Mouse (Mus musculus) MEL (cell line): ENCODE measurements around the gene Igf1r. TPM values are rescaled to one million over a fixed set of nuclear protein-coding genes. Genes with fewer than 3 reads are reported as not detected.

Experiments
- DNase-seq: peaks from one replicate; pipeline ENCODE4 v3.0.0; 2011; ENCODE audit warnings: low read depth, low spot score
- H3K27ac ChIP-seq: 2 replicates; pipeline ENCODE4 v1.5.1; 2012; ENCODE audit warnings: low read depth, mild to moderate bottlenecking, control low read depth, low read length, moderate library complexity; ENCODE audit not compliant: control insufficient read depth
- H3K27me3 ChIP-seq, 2 experiments: fragments of 150-350 bp in 1 of 2; sonication (generic) in 1 of 2; 2 replicates each; pipeline ENCODE4 v1.6.1; 2012; ENCODE audit warnings: low read length in 2 of 2, mild to moderate bottlenecking in 2 of 2, improper control_type of control experiment in 1 of 2, moderate library complexity in 1 of 2; ENCODE audit not compliant: insufficient read depth in 2 of 2, control insufficient read depth in 1 of 2
- H3K36me3 ChIP-seq, 2 experiments: 2 replicates each; pipeline ENCODE4 v1.6.1; 2012 to 2014; ENCODE audit warnings: low read length in 2 of 2, improper control_type of control experiment in 1 of 2, inconsistent platforms in 1 of 2, mild to moderate bottlenecking in 1 of 2; ENCODE audit not compliant: insufficient read depth in 2 of 2, control insufficient read depth in 1 of 2
- H3K4me1 ChIP-seq, 2 experiments: fragments of 150-350 bp in 1 of 2; sonication (generic) in 1 of 2; 2 replicates each; pipeline ENCODE4 v1.6.1; 2012; ENCODE audit warnings: low read length in 2 of 2, improper control_type of control experiment in 1 of 2, mild to moderate bottlenecking in 1 of 2; ENCODE audit not compliant: insufficient read depth in 2 of 2, control insufficient read depth in 1 of 2
- H3K4me3 ChIP-seq, 2 experiments: fragments of 150-350 bp in 1 of 2; sonication (generic) in 1 of 2; 2 replicates each; pipeline ENCODE4 v1.5.1; 2012; ENCODE audit warnings: low read depth in 2 of 2, low read length in 2 of 2, mild to moderate bottlenecking in 2 of 2, moderate library complexity in 2 of 2, control low read depth in 1 of 2, improper control_type of control experiment in 1 of 2; ENCODE audit not compliant: control insufficient read depth in 1 of 2, insufficient read depth in 1 of 2
- H3K79me2 ChIP-seq: 2 replicates; pipeline ENCODE4 v1.6.1; 2012; ENCODE audit warnings: mild to moderate bottlenecking, low read length, moderate library complexity; ENCODE audit not compliant: control insufficient read depth, poor library complexity, insufficient read depth
- H3K9ac ChIP-seq: 2 replicates; pipeline ENCODE4 v1.6.1; 2012; ENCODE audit warnings: low read depth, mild to moderate bottlenecking, control low read depth, low read length, moderate library complexity; ENCODE audit not compliant: control insufficient read depth, poor library complexity, severe bottlenecking
- H3K9me3 ChIP-seq: fragments of 150-350 bp; sonication (generic); replicated peaks from 2 replicates; pipeline ENCODE4 v1.6.1; 2012; ENCODE audit warnings: mild to moderate bottlenecking, low read length, improper control_type of control experiment, moderate library complexity; ENCODE audit not compliant: insufficient read depth
- BHLHE40 ChIP-seq: IDR thresholded peaks from 2 replicates; pipeline ENCODE4 v1.6.1; 2012; ENCODE audit warnings: low read depth, mild to moderate bottlenecking, inconsistent platforms, low read length, improper control_type of control experiment, borderline replicate concordance
- CHD1 ChIP-seq: IDR thresholded peaks from 2 replicates; pipeline ENCODE4 v1.6.1; 2012; ENCODE audit warnings: low read depth, mild to moderate bottlenecking, inconsistent platforms, low read length, improper control_type of control experiment
- CHD2 ChIP-seq: IDR thresholded peaks from 2 replicates; pipeline ENCODE4 v1.6.1; 2011; ENCODE audit warnings: low read length, improper control_type of control experiment
- CTCF ChIP-seq, 3 experiments: IDR thresholded peaks in 2 of 3; conservative IDR thresholded peaks in 1 of 3; 2 replicates each; pipeline ENCODE4 v1.5.1; 2011 to 2012; ENCODE audit warnings: low read length in 3 of 3, low read depth in 2 of 3, mild to moderate bottlenecking in 2 of 3, improper control_type of control experiment in 1 of 3, inconsistent platforms in 1 of 3, mixed read lengths in 1 of 3, moderate library complexity in 1 of 3; ENCODE audit not compliant: control insufficient read depth in 1 of 3, insufficient read depth in 1 of 3, poor library complexity in 1 of 3, severe bottlenecking in 1 of 3
- E2F4 ChIP-seq: IDR thresholded peaks from 2 replicates; pipeline ENCODE4 v1.6.1; 2011; ENCODE audit warnings: low read depth, low read length, improper control_type of control experiment, borderline replicate concordance
- ELF1 ChIP-seq: IDR thresholded peaks from 2 replicates; pipeline ENCODE4 v1.6.1; 2014; ENCODE audit warnings: low read depth, mild to moderate bottlenecking, inconsistent platforms, low read length, improper control_type of control experiment, moderate library complexity
- EP300 ChIP-seq, 2 experiments: IDR thresholded peaks; 2 replicates each; pipeline ENCODE4 v1.6.1; 2011; ENCODE audit warnings: improper control_type of control experiment in 2 of 2, low read length in 2 of 2, low read depth in 1 of 2, mild to moderate bottlenecking in 1 of 2
- ETS1 ChIP-seq: IDR thresholded peaks from 2 replicates; pipeline ENCODE4 v1.6.1; 2012; ENCODE audit warnings: low read depth, mild to moderate bottlenecking, inconsistent platforms, low read length, improper control_type of control experiment, moderate library complexity
- GATA1 ChIP-seq: IDR thresholded peaks from 2 replicates; pipeline ENCODE4 v1.6.1; 2011; ENCODE audit warnings: low read depth, low read length, improper control_type of control experiment
- HCFC1 ChIP-seq: IDR thresholded peaks from 2 replicates; pipeline ENCODE4 v1.6.1; 2012; ENCODE audit warnings: low read depth, mild to moderate bottlenecking, inconsistent platforms, low read length, improper control_type of control experiment, moderate library complexity
- JUND ChIP-seq: IDR thresholded peaks from 2 replicates; pipeline ENCODE4 v1.6.1; 2011; ENCODE audit warnings: low read depth, mild to moderate bottlenecking, improper control_type of control experiment, low read length
- KAT2A ChIP-seq: conservative IDR thresholded peaks from 2 replicates; pipeline ENCODE4 v1.6.1; 2012; ENCODE audit warnings: low read depth, low read length, improper control_type of control experiment, inconsistent platforms
- MAFK ChIP-seq: IDR thresholded peaks from 2 replicates; pipeline ENCODE4 v1.6.1; 2011; ENCODE audit warnings: low read depth, mild to moderate bottlenecking, low read length, improper control_type of control experiment, borderline replicate concordance
- MAX ChIP-seq: IDR thresholded peaks from 2 replicates; pipeline ENCODE4 v1.6.1; 2011; ENCODE audit warnings: low read length, improper control_type of control experiment
- MAZ ChIP-seq: IDR thresholded peaks from 2 replicates; pipeline ENCODE4 v1.6.1; 2012; ENCODE audit warnings: low read depth, mild to moderate bottlenecking, inconsistent platforms, low read length, improper control_type of control experiment
- MEF2A ChIP-seq: IDR thresholded peaks from 2 replicates; pipeline ENCODE4 v1.6.1; 2014; ENCODE audit warnings: low read depth, mild to moderate bottlenecking, inconsistent platforms, low read length, improper control_type of control experiment; ENCODE audit not compliant: poor library complexity, insufficient replicate concordance, severe bottlenecking; ENCODE audit errors: extremely low read depth
- MXI1 ChIP-seq: IDR thresholded peaks from 2 replicates; pipeline ENCODE4 v1.6.1; 2011; ENCODE audit warnings: mild to moderate bottlenecking, low read depth, low read length, improper control_type of control experiment
- MYB ChIP-seq: IDR thresholded peaks from 2 replicates; pipeline ENCODE4 v1.6.1; 2011; ENCODE audit warnings: mild to moderate bottlenecking, low read depth, low read length, improper control_type of control experiment
- MYC ChIP-seq: IDR thresholded peaks from 2 replicates; pipeline ENCODE4 v1.6.1; 2011; ENCODE audit warnings: low read depth, mild to moderate bottlenecking, low read length, improper control_type of control experiment, moderate library complexity
- NELFE ChIP-seq: IDR thresholded peaks from 2 replicates; pipeline ENCODE4 v1.6.1; 2011; ENCODE audit warnings: low read depth, low read length, improper control_type of control experiment
- NRF1 ChIP-seq: IDR thresholded peaks from 2 replicates; pipeline ENCODE4 v1.6.1; 2014; ENCODE audit warnings: low read depth, mild to moderate bottlenecking, inconsistent platforms, low read length, improper control_type of control experiment, moderate library complexity; ENCODE audit not compliant: poor library complexity, insufficient read depth, severe bottlenecking
- POLR2A ChIP-seq, 2 experiments: IDR thresholded peaks; 2 replicates each; pipeline ENCODE4 v1.6.1; 2011 to 2012; ENCODE audit warnings: low read length in 2 of 2, mild to moderate bottlenecking in 2 of 2, control low read depth in 1 of 2, improper control_type of control experiment in 1 of 2, low read depth in 1 of 2, moderate library complexity in 1 of 2; ENCODE audit not compliant: control insufficient read depth in 1 of 2, insufficient read depth in 1 of 2, poor library complexity in 1 of 2
- POLR2AphosphoS2 ChIP-seq: IDR thresholded peaks from 2 replicates; pipeline ENCODE4 v1.6.1; 2011; ENCODE audit warnings: low read length, improper control_type of control experiment
- POLR2AphosphoS5 ChIP-seq: IDR thresholded peaks from 2 replicates; pipeline ENCODE4 v1.6.1; 2012; ENCODE audit warnings: low read depth, borderline replicate concordance, mild to moderate bottlenecking, inconsistent platforms, low read length, moderate library complexity, mixed read lengths
- RAD21 ChIP-seq: IDR thresholded peaks from 2 replicates; pipeline ENCODE4 v1.6.1; 2011; ENCODE audit warnings: mild to moderate bottlenecking, low read depth, low read length, improper control_type of control experiment
- RCOR1 ChIP-seq: IDR thresholded peaks from 2 replicates; pipeline ENCODE4 v1.6.1; 2012; ENCODE audit warnings: low read depth, mild to moderate bottlenecking, inconsistent platforms, low read length, improper control_type of control experiment
- SIN3A ChIP-seq: IDR thresholded peaks from 2 replicates; pipeline ENCODE4 v1.6.1; 2012; ENCODE audit warnings: low read length, improper control_type of control experiment, inconsistent platforms
- SMC3 ChIP-seq: IDR thresholded peaks from 2 replicates; pipeline ENCODE4 v1.6.1; 2011; ENCODE audit warnings: low read depth, low read length, improper control_type of control experiment
- TAL1 ChIP-seq: IDR thresholded peaks from 2 replicates; pipeline ENCODE4 v1.6.1; 2012; ENCODE audit warnings: mild to moderate bottlenecking, inconsistent platforms, low read length, moderate library complexity, mixed read lengths
- TBP ChIP-seq: IDR thresholded peaks from 2 replicates; pipeline ENCODE4 v1.8.0; 2011; ENCODE audit warnings: low read depth, low read length, improper control_type of control experiment
- TCF12 ChIP-seq: IDR thresholded peaks from 2 replicates; pipeline ENCODE4 v1.6.1; 2014; ENCODE audit warnings: low read depth, mild to moderate bottlenecking, inconsistent platforms, low read length, improper control_type of control experiment, moderate library complexity
- UBTF ChIP-seq: IDR thresholded peaks from 2 replicates; pipeline ENCODE4 v1.6.1; 2012; ENCODE audit warnings: low read depth, mild to moderate bottlenecking, inconsistent platforms, low read length, improper control_type of control experiment, moderate library complexity, borderline replicate concordance; ENCODE audit not compliant: insufficient read depth
- USF1 ChIP-seq: IDR thresholded peaks from 2 replicates; pipeline ENCODE4 v1.6.1; 2014; ENCODE audit warnings: low read depth, mild to moderate bottlenecking, inconsistent platforms, low read length, improper control_type of control experiment, moderate library complexity
- USF2 ChIP-seq, 2 experiments: IDR thresholded peaks; 2 replicates each; pipeline ENCODE4 v1.6.1; 2011 to 2012; ENCODE audit warnings: improper control_type of control experiment in 2 of 2, low read length in 2 of 2, borderline replicate concordance in 1 of 2, inconsistent platforms in 1 of 2, low read depth in 1 of 2, mild to moderate bottlenecking in 1 of 2; ENCODE audit not compliant: insufficient read depth in 1 of 2
- ZC3H11A ChIP-seq: IDR thresholded peaks from 2 replicates; pipeline ENCODE4 v1.6.1; 2012; ENCODE audit warnings: low read depth, mild to moderate bottlenecking, inconsistent platforms, low read length, improper control_type of control experiment
- ZKSCAN1 ChIP-seq: IDR thresholded peaks from 2 replicates; pipeline ENCODE4 v1.6.1; 2012; ENCODE audit warnings: low read depth, mild to moderate bottlenecking, inconsistent platforms, low read length, improper control_type of control experiment, moderate library complexity
- ZMIZ1 ChIP-seq: IDR thresholded peaks from 2 replicates; pipeline ENCODE4 v1.6.1; 2012; ENCODE audit warnings: low read depth, mild to moderate bottlenecking, inconsistent platforms, low read length, improper control_type of control experiment, moderate library complexity
- polyA plus RNA-seq, 2 experiments: library from polyadenylated mRNA; stranded (reverse) in 1 of 2; unstranded in 1 of 2; fragments of >175 nt in 1 of 2; fragments of >200 nt in 1 of 2; gene quantifications; 2 replicates each; pipeline versions ENCODE4 v1.2.1 to v1.2.4; 2012; ENCODE audit warnings: low replicate concordance in 2 of 2, low read depth in 1 of 2; ENCODE audit not compliant: insufficient read length in 2 of 2, insufficient read depth in 1 of 2, missing spikeins in 1 of 2
- total RNA-seq: library from RNA; depleted of rRNA; stranded (reverse); fragments of 300-350 nt; gene quantifications from 2 replicates; pipeline ENCODE4 v1.2.3, GENCODE M21; 2012

The Igf1r gene
- total and polyA plus RNA-seq, 3 experiments = 11.8 to 11.9 TPM; not detected in 1

DNA sequence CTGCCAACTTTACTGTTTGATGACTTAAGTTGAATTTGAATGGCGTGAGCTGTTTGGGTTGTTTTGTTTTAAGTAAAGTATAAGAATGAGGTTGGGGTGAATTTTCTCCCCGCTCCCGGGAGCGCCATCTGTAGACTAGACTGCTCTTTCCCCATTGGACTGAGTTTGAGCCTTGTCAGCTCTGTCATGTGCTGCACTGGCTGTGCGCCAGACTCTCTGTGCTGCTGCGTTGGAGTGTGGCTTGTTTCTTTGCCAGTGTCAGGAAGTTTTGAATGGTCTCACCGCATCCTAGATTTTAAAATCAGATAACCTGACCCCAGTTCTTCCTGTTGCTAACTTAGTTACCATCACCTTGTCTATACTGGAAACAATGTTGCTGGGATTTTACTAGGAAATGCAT is 118.0 kb downstream of the Igf1r start:
- Histone ChIP-seq H3K27me3 (no peaks in the 10 kb centered on the region), H3K4me1 (peaks cover 7 to 9% of the 10 kb centered on the region in 2 experiments), H3K79me2 (no peaks in the 10 kb centered on the region), H3K9me3 (no peaks in the 10 kb centered on the region), H3K4me3 (peak overlapping the region; percentile 27 to 34; a peak in 3 of 4 replicates), H3K36me3 (peaks cover 0 to 16% of the 10 kb centered on the region in 2 experiments; a peak in 2 of 4 replicates), H3K27ac (peak overlapping the region; percentile 78), H3K9ac (peak overlapping the region; percentile 54)
- peak; percentile 89 for DNase-seq
- TF ChIP-seq HCFC1 (no peak), RCOR1 (no peak), POLR2AphosphoS2 (no peak), EP300 (IDR thresholded peaks at IDR 0.05; ENCODE audit: low read depth in 1 of 2, low read length in 2 of 2) (peak in 1 of 2 experiments; percentile 48; a peak in 1 of 4 replicates), JUND (no peak), POLR2A (IDR thresholded peaks at IDR 0.05; ENCODE audit: control insufficient read depth in 1 of 2, insufficient read depth in 1 of 2, low read depth in 1 of 2, low read length in 2 of 2, poor library complexity in 1 of 2) (no peak), MAZ (no peak), MYC (no peak), ETS1 (peak; percentile 81), KAT2A (no peak), TBP (0 out of 2 replicates have a peak, but pooled peaks have one; percentile 20), TCF12 (no peak), CTCF (IDR thresholded peaks at IDR 0.05 in 2 of 3, conservative IDR thresholded peaks at IDR 0.05 in 1 of 3; ENCODE audit: control insufficient read depth in 1 of 3, insufficient read depth in 1 of 3, low read depth in 2 of 3, low read length in 3 of 3, poor library complexity in 1 of 3, severe bottlenecking in 1 of 3) (peak in 2 of 3 experiments; percentile 22 to 33; a peak in 3 of 6 replicates), MAX (peak; percentile 88), UBTF (no peak), ZKSCAN1 (no peak), SMC3 (peak; percentile 21; the same call in 1 of the 2 replicates), POLR2AphosphoS5 (no peak), ZC3H11A (no peak), USF2 (IDR thresholded peaks at IDR 0.05; ENCODE audit: borderline replicate concordance in 1 of 2, insufficient read depth in 1 of 2, low read depth in 1 of 2, low read length in 2 of 2) (peak in 1 of 2 experiments; percentile 58; a peak in 1 of 4 replicates), MXI1 (peak; percentile 93), E2F4 (no peak), NELFE (no peak), GATA1 (peak; percentile 50; the same call in 1 of the 2 replicates), NRF1 (peak; percentile 20; the same call in 1 of the 2 replicates), USF1 (peak; percentile 90), ZMIZ1 (no peak), ELF1 (no peak), MAFK (no peak), MEF2A (no peak), BHLHE40 (peak; percentile 98), CHD2 (no peak), MYB (no peak), TAL1 (no peak), CHD1 (no peak), SIN3A (peak; percentile 87), RAD21 (peak; percentile 1; the same call in 1 of the 2 replicates)
